Mouse (Mus musculus) heart, adult 8-10 months (tissue): ENCODE data around the gene Tmem161b. TPM values are rescaled to one million over a fixed set of nuclear protein-coding genes. Genes with fewer than 3 reads are reported as not detected.
A peak's percentile ranks its signal among the peaks of the same experiment; 100 is the strongest.
"Not testable (repeated sequence)": the region's sequence is repeated elsewhere in the genome, so short reads cannot be mapped to it uniquely, and the experiment has no call there.

ENCODE experiments used
- DNase-seq: peaks from one replicate; pipeline ENCODE4 v3.0.0; 2022; ENCODE audit warnings: low spot score
- total RNA-seq, 4 experiments: library from RNA; stranded (reverse); gene quantifications; 2 replicates each; pipeline ENCODE4 v1.2.4; 2022

Tmem161b gene
- 10 to 100 TPM; 11.3 to 17.6 (median 12.4) TPM for total RNA-seq

- DNase-seq, result peak; percentile 85
These were observed at the start of gene Tmem161b for GRCm38 (mm10) chr13:84221820-84222681. Gene Tmem161b (plus strand): TSS chr13:84222296.

GRCm38 (mm10) chr13:84185835-84186234, 36.3 kb upstream of the Tmem161b start:
- DNase-seq, result not testable (repeated sequence)

- no peak for DNase-seq
These were observed 29.4 kb upstream of the Tmem161b start for GRCm38 (mm10) chr13:84192723-84193122.

GRCm38 (mm10) chr13:84222682-84222992, 541 bp downstream of the Tmem161b start:
- no peak for DNase-seq

GRCm38 (mm10) chr13:84223018-84223417, 922 bp downstream of the Tmem161b start:
- no peak for DNase-seq

- no peak for DNase-seq
These were observed 11.9 kb downstream of the Tmem161b start for GRCm38 (mm10) chr13:84234019-84234418.

GRCm38 (mm10) chr13:84236768-84237167, 14.7 kb downstream of the Tmem161b start:
- DNase-seq, result no peak

- no peak for DNase-seq
These were observed 16.1 kb downstream of the Tmem161b start for GRCm38 (mm10) chr13:84238184-84238583.

- DNase-seq, result no peak
These were observed 26.0 kb downstream of the Tmem161b start for GRCm38 (mm10) chr13:84248065-84248464.

GRCm38 (mm10) chr13:84251295-84251694, 29.2 kb downstream of the Tmem161b start:
- DNase-seq, result no peak

- no peak for DNase-seq
These were observed 33.0 kb downstream of the Tmem161b start for GRCm38 (mm10) chr13:84255047-84255446.

- DNase-seq, result not testable (repeated sequence)
These were observed 42.3 kb downstream of the Tmem161b start for GRCm38 (mm10) chr13:84264418-84264817.

GRCm38 (mm10) chr13:84276246-84276645, 54.1 kb downstream of the Tmem161b start:
- DNase-seq, result no peak

GRCm38 (mm10) chr13:84280352-84280751, 58.3 kb downstream of the Tmem161b start:
- DNase-seq, result no peak

- no peak for DNase-seq
These were observed 60.9 kb downstream of the Tmem161b start for GRCm38 (mm10) chr13:84282966-84283365.

- DNase-seq, result no peak
These were observed 62.9 kb downstream of the Tmem161b start for GRCm38 (mm10) chr13:84284764-84285558.

- no peak for DNase-seq
These were observed 63.5 kb downstream of the Tmem161b start for GRCm38 (mm10) chr13:84285559-84285945.

GRCm38 (mm10) chr13:84299445-84300053, 77.5 kb downstream of the Tmem161b start:
- no peak for DNase-seq

GRCm38 (mm10) chr13:84343272-84343671, 121.2 kb downstream of the Tmem161b start:
- DNase-seq, result no peak

GRCm38 (mm10) chr13:84343691-84344495, 121.8 kb downstream of the Tmem161b start:
- no peak for DNase-seq

GRCm38 (mm10) chr13:84344711-84345110, 122.6 kb downstream of the Tmem161b start:
- DNase-seq, result no peak
